Mouse (Mus musculus): ENCODE measurements at regions not wholly inside any gene's neighbourhood (a gene's known extent, or its start where the extent isn't known, plus 50 kb on each side); places are given as distances from the start of the nearest gene placed in this dataset.
"Not testable (repeated sequence)": the region's sequence is repeated elsewhere in the genome, so short reads cannot be mapped to it uniquely, and the experiment has no call there.

- no peak for DNase-seq (ENCODE audit: low spot score)
Measured at GRCm38 (mm10) chr13:46032281-46032680, 67.5 kb upstream of the Atxn1 start.

GRCm38 (mm10) chr13:46026018-46026417 is 61.2 kb upstream of the Atxn1 start:
- no peak for DNase-seq (ENCODE audit: low spot score)

DNA sequence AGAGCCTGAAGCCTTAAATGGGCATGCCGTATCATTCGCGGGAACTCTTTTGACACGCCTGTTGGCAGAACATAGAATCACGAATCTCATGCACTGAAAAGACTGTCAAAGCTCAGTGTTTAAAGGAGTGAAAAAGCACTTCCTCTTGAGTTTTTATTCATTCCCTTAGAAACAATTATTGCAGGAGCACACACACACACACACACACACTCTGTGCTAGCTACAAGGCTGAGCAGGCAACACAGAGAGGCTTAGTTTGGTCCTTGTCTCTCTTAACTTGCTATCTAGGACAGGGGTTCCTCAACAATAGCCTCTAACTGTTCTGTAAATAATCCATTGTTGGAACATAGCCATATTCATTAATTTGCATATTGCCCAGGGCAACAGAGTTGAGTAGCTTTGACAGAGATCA is 58.8 kb upstream of the Atxn1 start:
- no peak for DNase-seq (ENCODE audit: low spot score)

DNA sequence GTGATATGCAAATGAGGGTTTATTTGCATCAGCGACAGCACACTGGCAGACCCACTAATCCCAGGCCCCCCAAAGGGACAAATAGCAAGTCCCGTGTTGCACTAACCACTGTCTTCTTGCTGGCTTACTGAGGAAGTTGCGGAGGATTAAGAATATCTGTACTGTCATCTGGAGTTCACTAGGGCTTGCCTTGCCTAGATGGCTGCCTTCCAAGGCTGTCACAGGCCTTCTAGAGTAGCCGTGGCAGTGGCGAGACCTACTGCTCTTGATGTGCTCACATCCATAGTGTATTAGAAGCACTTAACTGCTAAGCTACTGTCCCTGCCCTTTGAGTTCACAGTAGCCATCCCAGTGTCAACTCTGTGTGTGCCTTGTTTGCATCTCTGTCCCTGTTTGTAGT is 58.4 kb upstream of the Atxn1 start:
- no peak for DNase-seq (ENCODE audit: low spot score)

DNA sequence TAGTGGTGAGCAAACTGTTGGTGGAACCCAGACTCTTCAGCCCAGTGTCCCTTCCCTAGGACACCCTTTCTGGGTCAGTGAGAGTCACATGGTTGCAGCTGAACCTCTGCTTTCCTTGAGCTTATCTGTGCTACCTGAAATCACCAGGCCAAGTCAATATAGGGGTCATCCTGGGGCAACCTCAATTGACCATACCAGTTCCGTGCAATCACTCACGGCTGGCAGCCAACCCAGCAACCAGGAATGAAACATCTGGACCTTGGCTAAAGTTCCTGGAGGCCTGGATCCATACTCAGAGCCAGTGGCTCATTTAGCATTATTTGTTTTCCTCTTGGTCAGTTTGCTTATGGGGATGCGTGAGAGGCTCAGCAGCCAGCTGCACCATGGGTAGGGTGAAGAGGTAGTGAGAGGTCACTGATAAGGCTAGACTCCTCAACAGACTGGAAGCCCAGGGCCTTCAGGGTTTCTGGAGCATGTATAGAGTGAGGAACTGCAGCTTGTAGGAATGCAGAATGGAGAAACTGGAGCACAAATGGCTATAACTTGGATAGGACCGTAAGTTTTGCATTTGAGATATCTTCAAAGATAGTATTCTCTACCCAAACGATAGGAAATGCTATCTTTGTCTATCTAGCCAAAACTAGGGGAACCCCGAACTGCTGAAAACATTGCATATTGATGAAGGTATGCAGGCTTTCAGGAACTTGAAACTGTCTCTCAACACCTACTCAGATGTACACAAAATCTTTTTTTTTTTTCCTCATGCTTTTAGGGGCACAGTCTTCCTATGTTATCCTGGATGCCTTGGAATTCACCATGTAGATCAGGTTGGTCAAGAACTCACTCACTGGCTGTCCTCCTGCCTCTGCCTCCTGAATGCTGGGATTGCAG is 56.4 kb upstream of the Atxn1 start:
- DNase-seq (ENCODE audit: low spot score) = no peak

GRCm38 (mm10) chr13:46019431-46020166 is 54.8 kb upstream of the Atxn1 start:
- no peak for DNase-seq (ENCODE audit: low spot score)

- DNase-seq (ENCODE audit: low spot score) = no peak
Measured at GRCm38 (mm10) chr13:46018903-46019430, 54.2 kb upstream of the Atxn1 start.

DNA sequence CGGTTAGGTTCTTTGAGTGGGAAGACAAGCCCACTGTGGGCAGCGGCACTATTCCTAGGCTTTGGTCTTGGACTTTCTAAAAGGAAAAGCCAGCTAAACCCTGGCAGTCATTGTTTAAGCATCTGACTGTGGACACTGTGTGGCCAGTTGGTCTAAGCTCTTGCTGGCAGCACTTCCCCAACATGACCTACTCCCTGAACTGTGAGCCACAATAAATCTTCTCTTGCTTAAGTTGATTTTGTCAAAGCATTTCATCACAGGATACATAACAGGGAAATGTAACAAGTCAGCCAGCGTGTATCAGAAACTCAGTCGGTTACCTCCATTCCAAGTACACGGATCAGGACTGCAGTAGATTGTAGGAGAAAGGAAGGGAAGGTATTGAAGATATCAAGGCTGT is 52.9 kb upstream of the Atxn1 start:
- DNase-seq (ENCODE audit: low spot score) = no peak

- DNase-seq (ENCODE audit: low spot score) = not testable (repeated sequence)
Measured at GRCm38 (mm10) chr13:46017011-46017410, 52.2 kb upstream of the Atxn1 start.

GRCm38 (mm10) chr13:46015231-46015630 is 50.4 kb upstream of the Atxn1 start:
- DNase-seq (ENCODE audit: low spot score) = no peak

DNA sequence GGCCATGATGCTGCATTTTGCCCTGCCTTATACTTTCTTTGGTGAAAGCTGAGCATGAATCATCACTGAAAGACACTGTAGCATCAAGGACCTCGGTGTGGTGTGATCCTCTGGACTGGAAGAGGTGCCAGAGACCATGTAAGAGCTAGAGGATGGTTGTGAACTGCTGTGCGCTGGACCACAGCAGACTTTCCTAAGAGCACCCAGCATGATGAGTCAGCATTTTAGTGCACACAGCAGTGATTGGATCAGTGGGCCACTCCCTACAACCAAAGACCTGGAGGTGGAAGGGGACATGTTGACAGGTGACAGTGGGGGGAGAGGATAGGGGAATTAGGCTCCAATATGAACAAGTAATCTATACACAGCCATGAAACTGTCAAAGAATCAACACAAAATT is 49.8 kb upstream of the Atxn1 start:
- DNase-seq (ENCODE audit: low spot score) = no peak
